Mouse (Mus musculus) limb, embryonic 15.5 days (tissue): ENCODE results near the gene Gm42715. TPM values are rescaled to one million over a fixed set of nuclear protein-coding genes. Genes with fewer than 3 reads are reported as not detected.

Experiments used
- ATAC-seq: fragments of 200-750 bp; cut with Nextera tagmentation; 2 replicates; pipeline ENCODE4 v1.8.0; 2017; ENCODE audit warnings: low read depth, moderate TSS enrichment; ENCODE audit not compliant: insufficient number of reproducible peaks, low FRiP score, low TSS enrichment
- H3K27ac ChIP-seq: fragments of 300-500 bp; sonication (generic); 2 replicates; pipeline ENCODE4 v1.5.1; 2015; ENCODE audit warnings: moderate library complexity, mild to moderate bottlenecking, inconsistent platforms
- H3K27me3 ChIP-seq: fragments of 300-500 bp; sonication (generic); 2 replicates; pipeline ENCODE4 v1.6.1; 2015; ENCODE audit warnings: inconsistent platforms
- H3K36me3 ChIP-seq: fragments of 300-500 bp; sonication (generic); 2 replicates; pipeline ENCODE4 v1.6.1; 2015; ENCODE audit warnings: inconsistent platforms
- H3K4me1 ChIP-seq: fragments of 300-500 bp; sonication (generic); 2 replicates; pipeline ENCODE4 v1.6.1; 2015; ENCODE audit warnings: inconsistent platforms
- H3K4me2 ChIP-seq: fragments of 300-500 bp; sonication (generic); 2 replicates; pipeline ENCODE4 v1.6.1; 2015; ENCODE audit warnings: mild to moderate bottlenecking, inconsistent platforms
- H3K4me3 ChIP-seq: fragments of 300-500 bp; sonication (generic); 2 replicates; pipeline ENCODE4 v1.5.1; 2015; ENCODE audit warnings: mild to moderate bottlenecking, inconsistent platforms
- H3K9ac ChIP-seq: fragments of 300-500 bp; sonication (generic); 2 replicates; pipeline ENCODE4 v1.6.1; 2015; ENCODE audit warnings: inconsistent platforms
- H3K9me3 ChIP-seq: fragments of 300-500 bp; sonication (generic); 2 replicates; pipeline ENCODE4 v1.6.1; 2016; ENCODE audit warnings: inconsistent platforms
- WGBS: fragments of 180-500 bp; shearing (Covaris S2); methylation state at CpG from one replicate; pipeline ENCODE4 v1.1.7; 2015; 5-methylcytosine and 5-hydroxymethylcytosine counted together
- polyA plus RNA-seq: library from polyadenylated mRNA; unstranded; fragments of >200 nt; fragmentation: Nextera tagmentation; extraction: Ambion mirVana; gene quantifications from 2 replicates; pipeline ENCODE4 v1.2.1, GENCODE M21; 2015

Gm42715 gene
- polyA plus RNA-seq, 1 experiment from 2014 or later = 13.1 TPM

- Histone ChIP-seq H3K9ac (no peak overlapping the region), H3K27me3 (no peaks in the 10 kb centered on the region), H3K27ac (no peak overlapping the region), H3K36me3 (peaks cover 77% of the 10 kb centered on the region), H3K4me3 (no peak overlapping the region), H3K9me3 (no peaks in the 10 kb centered on the region), H3K4me2 (no peak overlapping the region), H3K4me1 (peaks cover 4% of the 10 kb centered on the region; the same call in 1 of the 2 replicates)
- WGBS = 93% methylated on average over 11 of the region's 11 CpGs
- ATAC-seq = no peak
Observed at GRCm38 (mm10) chr7:127560580-127560979, 41.2 kb downstream of the Gm42715 start.

GRCm38 (mm10) chr7:127561340-127561858, 42.0 kb downstream of the Gm42715 start, which contains the start of gene Tmem265:
Tmem265 (plus strand) TSS chr7:127561390.
- no peak for ATAC-seq
- H3K27ac ChIP-seq = 0 out of 2 replicates have a peak within 1 kb of the TSS, but pooled peaks have one; percentile 22
- H3K4me3 ChIP-seq = no peak within 1 kb of the TSS
- no peak within 1 kb of the TSS for H3K9ac ChIP-seq
- no peaks in the 10 kb centered on the region for H3K27me3 ChIP-seq
- 84% methylated on average over 5 of the region's 5 CpGs for WGBS
- peaks cover 4% of the 10 kb centered on the region; the same call in 1 of the 2 replicates for H3K4me1 ChIP-seq
- peaks cover 77% of the 10 kb centered on the region for H3K36me3 ChIP-seq
- no peaks in the 10 kb centered on the region for H3K9me3 ChIP-seq
- H3K4me2 ChIP-seq = no peak within 1 kb of the TSS

GRCm38 (mm10) chr7:127564381-127565150, 45.2 kb downstream of the Gm42715 start:
- no peak overlapping the region for H3K27ac ChIP-seq
- 65% methylated on average over 6 of the region's 6 CpGs for WGBS
- H3K4me3 ChIP-seq = no peak overlapping the region
- H3K36me3 ChIP-seq = peaks cover 60% of the 10 kb centered on the region
- ATAC-seq = no peak
- H3K27me3 ChIP-seq = no peaks in the 10 kb centered on the region
- H3K9ac ChIP-seq = no peak overlapping the region
- no peaks in the 10 kb centered on the region for H3K9me3 ChIP-seq
- peaks cover 4% of the 10 kb centered on the region; the same call in 1 of the 2 replicates for H3K4me1 ChIP-seq
- H3K4me2 ChIP-seq = no peak overlapping the region

- ATAC-seq = peak; percentile 96
- H3K9me3 ChIP-seq = no peaks in the 10 kb centered on the region
Observed at GRCm38 (mm10) chr7:127572895-127573471, 53.6 kb downstream of the Gm42715 start, which contains the start of gene Phkg2. Phkg2 (plus strand) TSS chr7:127573340.

GRCm38 (mm10) chr7:127573503-127574008, 54.2 kb downstream of the Gm42715 start:
- Histone ChIP-seq H3K27ac (peak overlapping the region; percentile 76), H3K9me3 (no peaks in the 10 kb centered on the region), H3K9ac (peak overlapping the region; percentile 80), H3K4me1 (peaks cover 18% of the 10 kb centered on the region), H3K4me3 (peak overlapping the region; percentile 72), H3K27me3 (no peaks in the 10 kb centered on the region), H3K4me2 (peak overlapping the region; percentile 95), H3K36me3 (peaks cover 30% of the 10 kb centered on the region)
- ATAC-seq = peak; percentile 52
- WGBS = 0% methylated on average over 20 of the region's 28 CpGs

More at GRCm38 (mm10) chr7:127572895-127573471, 53.6 kb downstream of the Gm42715 start, which contains the start of gene Phkg2:
- H3K36me3 ChIP-seq = peaks cover 25% of the 10 kb centered on the region
- peaks cover 18% of the 10 kb centered on the region for H3K4me1 ChIP-seq
- under 1% methylated on average over 17 of the region's 17 CpGs for WGBS
- peak within 1 kb of the TSS; percentile 84 for H3K27ac ChIP-seq
- no peaks in the 10 kb centered on the region for H3K27me3 ChIP-seq
- peak within 1 kb of the TSS; percentile 72 for H3K4me3 ChIP-seq
- H3K9ac ChIP-seq = peak within 1 kb of the TSS; percentile 80
- H3K4me2 ChIP-seq = peak within 1 kb of the TSS; percentile 95

- ATAC-seq = no peak
- WGBS = 20% methylated on average over 7 of the region's 7 CpGs
- H3K27ac ChIP-seq = no peak overlapping the region
Observed at GRCm38 (mm10) chr7:127574115-127574514, 54.7 kb downstream of the Gm42715 start.

GRCm38 (mm10) chr7:127583260-127583659, 63.9 kb downstream of the Gm42715 start:
- H3K36me3 ChIP-seq = peaks cover 60% of the 10 kb centered on the region
- no peak overlapping the region for H3K4me2 ChIP-seq
- peaks cover 10% of the 10 kb centered on the region for H3K4me1 ChIP-seq
- WGBS = 90% methylated on average over 6 of the region's 6 CpGs
- H3K9me3 ChIP-seq = no peaks in the 10 kb centered on the region
- no peak overlapping the region for H3K9ac ChIP-seq
- no peak for ATAC-seq
- H3K27me3 ChIP-seq = no peaks in the 10 kb centered on the region
- no peak overlapping the region for H3K4me3 ChIP-seq
- no peak overlapping the region for H3K27ac ChIP-seq

More at GRCm38 (mm10) chr7:127574115-127574514, 54.7 kb downstream of the Gm42715 start:
- Histone ChIP-seq H3K36me3 (peaks cover 25% of the 10 kb centered on the region), H3K9ac (peak overlapping the region; percentile 80), H3K4me3 (peak overlapping the region; percentile 72), H3K27me3 (no peaks in the 10 kb centered on the region), H3K4me2 (peak overlapping the region; percentile 95), H3K4me1 (peaks cover 18% of the 10 kb centered on the region), H3K9me3 (no peaks in the 10 kb centered on the region)

- 82% methylated on average over 7 of the region's 7 CpGs for WGBS
- ATAC-seq = no peak
- Histone ChIP-seq H3K4me2 (no peak overlapping the region), H3K9ac (no peak overlapping the region), H3K27me3 (no peaks in the 10 kb centered on the region), H3K27ac (no peak overlapping the region), H3K36me3 (peaks cover 54% of the 10 kb centered on the region), H3K9me3 (no peaks in the 10 kb centered on the region), H3K4me1 (peaks cover 17% of the 10 kb centered on the region), H3K4me3 (no peak overlapping the region)
Observed at GRCm38 (mm10) chr7:127585031-127585430, 65.6 kb downstream of the Gm42715 start.

- H3K27me3 ChIP-seq = no peaks in the 10 kb centered on the region
- no peak overlapping the region for H3K4me2 ChIP-seq
- no peak overlapping the region for H3K9ac ChIP-seq
- peaks cover 54% of the 10 kb centered on the region for H3K36me3 ChIP-seq
- no peak overlapping the region for H3K4me3 ChIP-seq
- no peak overlapping the region for H3K27ac ChIP-seq
- 93% methylated on average over 6 of the region's 6 CpGs for WGBS
- H3K9me3 ChIP-seq = no peaks in the 10 kb centered on the region
- peaks cover 17% of the 10 kb centered on the region for H3K4me1 ChIP-seq
- ATAC-seq = no peak
Observed at GRCm38 (mm10) chr7:127586149-127586548, 66.8 kb downstream of the Gm42715 start.

- WGBS = 65% methylated on average over 5 of the region's 5 CpGs
- H3K27ac ChIP-seq = no peak overlapping the region
- no peak for ATAC-seq
Observed at GRCm38 (mm10) chr7:127587196-127587595, 67.8 kb downstream of the Gm42715 start.

GRCm38 (mm10) chr7:127588011-127588871, 68.9 kb downstream of the Gm42715 start, which contains the start of the genes Ccdc189 and Rnf40:
Ccdc189 (minus strand) TSS chr7:127588595.
Rnf40 (plus strand) TSS chr7:127588767.
- Histone ChIP-seq H3K27ac (peak within 1 kb of the TSS; percentile 85), H3K9ac (peak within 1 kb of the TSS; percentile 89), H3K4me2 (peak within 1 kb of the TSS; percentile 87), H3K4me1 (peaks cover 17% of the 10 kb centered on the region), H3K9me3 (no peaks in the 10 kb centered on the region), H3K36me3 (peaks cover 55% of the 10 kb centered on the region), H3K4me3 (peak within 1 kb of the TSS; percentile 89), H3K27me3 (no peaks in the 10 kb centered on the region)
- ATAC-seq = peak; percentile 98
- under 1% methylated on average over 50 of the region's 50 CpGs for WGBS

More at GRCm38 (mm10) chr7:127587196-127587595, 67.8 kb downstream of the Gm42715 start:
- H3K4me2 ChIP-seq = peak overlapping the region; percentile 87
- H3K9me3 ChIP-seq = no peaks in the 10 kb centered on the region
- no peak overlapping the region for H3K9ac ChIP-seq
- peaks cover 55% of the 10 kb centered on the region for H3K36me3 ChIP-seq
- peaks cover 17% of the 10 kb centered on the region for H3K4me1 ChIP-seq
- H3K4me3 ChIP-seq = peak overlapping the region; percentile 89; the same call in 1 of the 2 replicates
- no peaks in the 10 kb centered on the region for H3K27me3 ChIP-seq
